Mouse (Mus musculus) liver, adult 2 months (tissue): Measurements from ENCODE around the gene Papolg. TPM values are rescaled to one million over a fixed set of nuclear protein-coding genes. Genes with fewer than 3 reads are reported as not detected.
"Not testable (repeated sequence)": the region's sequence is repeated elsewhere in the genome, so short reads cannot be mapped to it uniquely, and the experiment has no call there.

Experiments
- DNase-seq: peaks from one replicate; pipeline ENCODE4 v3.0.0-alpha.2; 2011; ENCODE audit warnings: low read depth, low spot score; ENCODE audit errors: extremely low read depth
- H3K27ac ChIP-seq: fragments of 200-500 bp; replicated peaks from 2 replicates; pipeline ENCODE4 v1.5.1; 2012; ENCODE audit warnings: low read depth, mild to moderate bottlenecking, control low read depth, inconsistent platforms, low read length; ENCODE audit not compliant: insufficient read depth
- H3K27me3 ChIP-seq: fragments of 200-500 bp; 2 replicates; pipeline ENCODE4 v1.6.1; 2012; ENCODE audit warnings: mild to moderate bottlenecking, moderate library complexity, low read length, inconsistent platforms; ENCODE audit not compliant: control insufficient read depth, insufficient read depth
- H3K36me3 ChIP-seq: fragments of 200-500 bp; 2 replicates; pipeline ENCODE4 v1.6.1; 2012; ENCODE audit warnings: low read length, inconsistent platforms; ENCODE audit not compliant: control insufficient read depth, insufficient read depth
- H3K4me1 ChIP-seq: fragments of 200-500 bp; 2 replicates; pipeline ENCODE4 v1.6.1; 2011; ENCODE audit warnings: low read length; ENCODE audit not compliant: control insufficient read depth, insufficient read depth
- H3K4me3 ChIP-seq: fragments of 200-500 bp; 2 replicates; pipeline ENCODE4 v1.5.1; 2011; ENCODE audit warnings: low read depth, mild to moderate bottlenecking, control low read depth, low read length, moderate library complexity; ENCODE audit not compliant: insufficient read depth
- H3K79me2 ChIP-seq: fragments of 200-500 bp; 2 replicates; pipeline ENCODE4 v1.6.1; 2012; ENCODE audit warnings: inconsistent platforms, mild to moderate bottlenecking, low read length, moderate library complexity; ENCODE audit not compliant: control insufficient read depth, insufficient read depth
- H3K9ac ChIP-seq: fragments of 200-500 bp; 2 replicates; pipeline ENCODE4 v1.6.1; 2012; ENCODE audit warnings: low read depth, mild to moderate bottlenecking, control low read depth, inconsistent platforms, low read length
- CTCF ChIP-seq: fragments of 200-500 bp; IDR thresholded peaks from 2 replicates; pipeline ENCODE4 v1.5.1; 2011; ENCODE audit warnings: low read depth, low read length, control low read depth
- POLR2A ChIP-seq: fragments of 200-500 bp; IDR thresholded peaks from 2 replicates; pipeline ENCODE4 v1.6.1; 2011; ENCODE audit warnings: low read length, control low read depth; ENCODE audit not compliant: insufficient read depth; ENCODE audit errors: extremely low read depth
- WGBS: fragments of 180-500 bp; shearing (Covaris S2); methylation state at CpG from one replicate; pipeline ENCODE4 v1.1.7; 2018; 5-methylcytosine and 5-hydroxymethylcytosine counted together
- polyA plus RNA-seq: library from polyadenylated mRNA; depleted of rRNA; stranded (reverse); fragments of >200 nt; gene quantifications from 2 replicates; pipeline ENCODE4 v1.2.3, GENCODE M21; 2012; rRNA removed
- total RNA-seq: library from RNA; depleted of rRNA; stranded (reverse); fragments of >200 nt; gene quantifications from 2 replicates; pipeline ENCODE4 v1.2.3, GENCODE M21; 2014; rRNA removed

Gene Papolg
- total RNA-seq, result 4.9 and 5.3 TPM in 2 replicates
- polyA plus RNA-seq, result 0.92 and 1.6 TPM in 2 replicates

DNA sequence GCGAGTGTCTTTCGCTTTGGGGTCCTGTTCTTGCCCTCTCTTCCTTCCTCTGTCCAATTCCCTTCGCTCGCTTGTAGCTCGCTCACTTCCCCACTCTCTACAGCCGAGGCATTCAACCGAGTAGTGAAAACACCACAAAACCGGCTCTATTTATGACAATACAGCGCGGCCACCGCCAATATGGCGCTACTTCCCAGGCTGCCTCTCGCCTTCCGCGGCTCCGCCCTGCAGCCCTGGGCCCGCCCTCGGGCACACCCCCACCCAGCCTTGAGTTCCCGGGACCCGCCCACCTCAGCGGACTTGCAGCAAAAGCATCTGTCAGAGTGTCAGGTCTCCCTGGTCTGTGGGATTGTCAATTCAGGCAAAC is at the start of gene Papolg:
Papolg (minus strand) TSS at position 194 of the 367 bp plus-strand sequence.
- no peaks in the 10 kb centered on the region for H3K27me3 ChIP-seq
- peaks cover 5% of the 10 kb centered on the region for H3K36me3 ChIP-seq
- DNase-seq, result peak; percentile 75
- whole genome bisulfite sequencing, result 1% methylated on average over 21 of the region's 21 CpGs
- peak within 1 kb of the TSS; percentile 85 for H3K4me3 ChIP-seq
- peak within 1 kb of the TSS; percentile 87 for H3K9ac ChIP-seq
- peaks cover 7% of the 10 kb centered on the region; the same call in 1 of the 2 replicates for H3K79me2 ChIP-seq
- H3K27ac ChIP-seq, result peak within 1 kb of the TSS; percentile 89
- TF ChIP-seq CTCF, result no peak
- 0 out of 2 replicates have a peak, but pooled peaks have one; percentile 38 for TF ChIP-seq POLR2A
- H3K4me1 ChIP-seq, result peaks cover 2% of the 10 kb centered on the region; the same call in 1 of the 2 replicates

DNA sequence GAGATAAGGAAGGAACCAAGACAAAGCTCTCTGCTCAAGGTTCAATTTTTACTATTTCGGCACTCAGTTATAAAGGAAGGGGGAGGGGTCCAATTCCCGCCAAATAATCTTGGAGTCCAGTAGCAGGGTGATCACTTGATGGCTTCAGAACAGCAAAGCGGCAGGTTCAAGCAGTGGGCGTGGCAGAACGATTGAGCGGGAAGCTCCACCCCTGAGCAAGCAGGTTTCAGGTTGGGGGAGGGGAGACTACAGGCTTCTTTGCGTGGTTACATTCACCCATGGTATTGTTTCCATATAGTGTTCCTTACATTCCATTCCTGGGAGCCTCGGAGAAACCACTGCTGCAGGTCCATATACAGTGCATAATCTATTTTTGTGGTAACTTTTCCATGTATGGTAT is 33.1 kb upstream of the Papolg start:
- 19% methylated on average over 8 of the region's 8 CpGs for WGBS
- not testable (repeated sequence) for H3K9ac ChIP-seq, H3K4me1 ChIP-seq, DNase-seq, H3K27me3 ChIP-seq, H3K36me3 ChIP-seq, H3K27ac ChIP-seq, H3K79me2 ChIP-seq, H3K4me3 ChIP-seq

DNA sequence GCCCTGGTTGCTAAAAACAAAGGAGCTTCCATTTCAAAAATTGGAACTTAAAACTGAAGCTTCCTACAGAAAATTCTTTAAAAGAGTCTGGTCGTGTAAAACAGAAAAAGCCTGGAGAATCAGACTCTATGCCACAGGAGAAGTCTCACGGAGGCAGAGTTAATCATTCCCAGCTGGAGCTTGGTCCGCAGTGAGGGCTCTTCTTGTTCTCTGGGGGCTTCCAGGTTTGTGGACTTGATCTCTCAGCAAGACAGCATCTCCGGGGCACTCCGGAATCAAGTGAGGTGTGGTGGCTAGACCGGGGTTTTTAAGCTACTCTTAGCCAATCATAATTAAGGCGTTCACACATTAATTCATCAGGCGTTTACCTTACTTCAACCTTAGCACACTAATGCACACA is 32.6 kb upstream of the Papolg start:
- Histone ChIP-seq H3K4me3 (no peak overlapping the region), H3K79me2 (no peaks in the 10 kb centered on the region), H3K36me3 (no peaks in the 10 kb centered on the region), H3K4me1 (no peaks in the 10 kb centered on the region), H3K9ac (no peak overlapping the region), H3K27ac (no peak overlapping the region), H3K27me3 (no peaks in the 10 kb centered on the region)
- WGBS, result 39% methylated on average over 8 of the region's 8 CpGs
- no peak for DNase-seq
- TF ChIP-seq POLR2A (no peak), CTCF (no peak)

DNA sequence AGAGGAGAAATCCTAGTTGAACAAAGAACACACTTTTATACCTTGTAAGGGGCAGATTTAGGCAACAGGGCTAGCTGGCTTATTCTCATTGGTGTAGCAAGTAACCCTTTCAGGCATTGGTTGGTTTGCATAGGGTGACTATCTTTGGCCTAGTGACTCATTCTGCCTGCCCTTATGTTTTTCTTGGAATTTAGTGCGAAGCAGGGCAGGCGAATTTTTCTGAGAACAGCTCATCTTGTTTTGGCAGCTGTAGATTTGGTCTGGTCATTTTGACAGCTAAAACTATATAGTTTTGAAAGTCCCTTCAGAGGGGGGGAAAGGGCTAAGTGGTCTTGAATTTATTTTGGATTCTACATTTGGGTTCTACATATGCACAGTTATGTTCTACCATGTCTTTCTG is 18.8 kb upstream of the Papolg start:
- not testable (repeated sequence) for H3K36me3 ChIP-seq, H3K9ac ChIP-seq, H3K27ac ChIP-seq, H3K4me3 ChIP-seq, H3K27me3 ChIP-seq, H3K4me1 ChIP-seq, DNase-seq, H3K79me2 ChIP-seq
- 84% methylated on average over 2 of the region's 2 CpGs for WGBS

DNA sequence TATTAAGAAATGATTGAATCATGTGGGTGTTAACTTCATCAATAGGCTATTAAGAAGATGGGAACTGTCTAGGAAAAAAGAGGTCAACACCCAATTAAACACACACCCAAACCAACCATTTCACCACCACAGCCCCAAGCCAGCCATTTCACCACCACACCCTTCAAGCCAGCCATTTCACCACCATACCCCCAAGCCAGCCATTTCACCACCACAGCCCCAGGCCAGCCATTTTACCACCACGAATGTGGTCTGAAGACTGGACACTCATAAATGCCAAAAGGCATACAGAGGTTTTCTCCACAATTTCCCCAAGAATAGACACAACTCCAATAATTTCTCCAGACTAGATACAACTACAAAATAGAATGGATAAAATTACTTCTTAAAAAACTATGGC is 8.9 kb upstream of the Papolg start:
- Histone ChIP-seq H3K27me3 (no peaks in the 10 kb centered on the region), H3K4me1 (no peaks in the 10 kb centered on the region), H3K9ac (no peak overlapping the region), H3K79me2 (no peaks in the 10 kb centered on the region), H3K36me3 (no peaks in the 10 kb centered on the region), H3K27ac (no peak overlapping the region), H3K4me3 (no peak overlapping the region)
- TF ChIP-seq CTCF (no peak), POLR2A (no peak)
- 85% methylated on average over 1 of the region's 1 CpGs for WGBS
- no peak for DNase-seq

DNA sequence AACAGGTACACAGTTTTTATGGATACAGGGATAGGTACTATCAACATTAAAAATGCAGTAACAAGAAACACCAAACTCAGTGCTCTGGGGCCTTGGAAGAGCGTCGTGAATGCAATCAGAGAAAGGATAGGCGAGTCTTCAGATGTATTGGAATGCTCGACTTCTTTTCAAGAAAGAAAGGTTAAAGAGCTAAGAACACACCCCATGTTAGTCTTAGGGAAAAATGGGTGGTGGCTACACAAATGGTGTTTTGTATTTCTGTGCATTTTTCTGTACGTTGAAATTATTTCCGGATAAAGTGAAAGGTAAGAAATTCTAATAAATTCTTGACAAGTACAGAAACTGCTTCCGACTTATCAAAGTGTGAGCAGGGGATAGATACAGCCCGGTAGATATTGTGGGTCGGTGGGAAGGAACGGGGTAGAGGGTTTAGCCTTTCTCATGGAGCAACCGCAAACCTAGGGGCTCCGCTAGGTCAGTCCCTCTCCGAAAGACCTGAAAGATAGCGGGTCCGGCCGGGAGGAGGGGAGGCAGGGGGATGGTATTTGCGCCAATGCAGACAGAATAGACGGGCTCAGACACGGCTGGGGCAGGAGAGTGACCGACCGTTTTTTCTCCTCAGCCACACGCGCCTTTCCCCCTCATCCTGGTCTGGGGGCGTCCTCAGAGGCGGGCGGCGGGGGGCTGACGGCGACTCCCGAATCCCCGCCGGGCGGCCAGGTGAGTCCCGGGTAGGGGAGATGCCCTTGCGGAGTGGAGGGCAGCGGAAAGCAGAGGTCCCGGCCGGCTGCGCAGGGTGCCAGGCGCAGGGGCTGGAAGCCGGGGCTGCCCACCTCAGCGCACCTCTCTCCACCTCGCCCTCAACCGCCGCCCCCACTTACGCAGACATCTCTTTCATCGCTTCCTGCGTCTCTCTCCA is 653 bp downstream of the Papolg start:
- Histone ChIP-seq H3K27me3 (no peaks in the 10 kb centered on the region), H3K79me2 (peaks cover 7% of the 10 kb centered on the region; the same call in 1 of the 2 replicates), H3K4me1 (peaks cover 2% of the 10 kb centered on the region; the same call in 1 of the 2 replicates), H3K9ac (peak overlapping the region; percentile 87), H3K4me3 (peak overlapping the region; percentile 85), H3K36me3 (peaks cover 6% of the 10 kb centered on the region), H3K27ac (peak overlapping the region; percentile 89)
- 1% methylated on average over 48 of the region's 48 CpGs for WGBS
- TF ChIP-seq CTCF, result no peak
- no peak for TF ChIP-seq POLR2A
- DNase-seq, result peak; percentile 10
